ENCODE assay signal across 9 mouse cellular contexts in the genomic region with DNA sequence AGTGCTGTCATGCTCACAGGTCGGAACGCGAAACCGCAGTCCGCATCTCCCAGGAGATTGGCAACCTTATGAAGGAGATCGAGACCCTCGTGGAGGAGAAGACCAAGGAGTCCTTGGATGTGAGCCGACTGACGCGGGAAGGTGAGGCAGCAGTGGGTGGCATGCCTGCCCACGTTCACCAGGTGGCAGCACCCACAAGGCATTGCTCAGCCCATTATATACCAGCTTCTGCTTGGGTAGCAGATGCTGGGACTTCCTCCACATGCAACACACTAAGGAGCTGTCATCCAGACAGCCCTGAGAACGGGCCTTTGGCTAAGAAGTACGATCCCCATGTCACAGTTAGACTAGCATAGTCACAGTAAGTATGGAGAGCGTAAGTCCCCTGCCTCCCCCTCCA. TPM values are rescaled to one million over a fixed set of nuclear protein-coding genes. Genes with fewer than 3 reads are reported as not detected.
A peak's percentile ranks its signal among the peaks of the same experiment; 100 is the strongest.
DNase-seq lines count a peak whose midpoint lies in the region; ATAC-seq and TF ChIP-seq lines count a peak whose summit lies in the region.
"Had no signal": no experiment of that assay in that cellular context is flagged by ENCODE, and none has a peak within 500 bp of the region (broad histone marks: within the 10 kb centered on the region; RNA-seq: fewer than 3 reads in every experiment).

No protein-coding gene starts in this region.

- peaks cover 8% of the 10 kb centered on the region for H3K36me3 ChIP-seq in liver, postnatal 0 days (replicated peaks; ENCODE audit: insufficient read depth, low read length)
- no peaks in the 10 kb centered on the region for H3K36me3 ChIP-seq in small intestine, adult 2 months (ENCODE audit: control insufficient read depth, insufficient read depth, low read length)
- peaks cover 73% of the 10 kb centered on the region for H3K36me3 ChIP-seq in neural tube, embryonic 15.5 days

- peak; percentile 61 for TF ChIP-seq CTCF in liver, postnatal 0 days (IDR thresholded peaks at IDR 0.05; ENCODE audit: low read depth)
- TF ChIP-seq CTCF in small intestine, adult 2 months (IDR thresholded peaks at IDR 0.05; ENCODE audit: extremely low read depth, insufficient read length, insufficient replicate concordance, low read depth, low read length): peak; percentile 32; the same call in 1 of the 2 replicates

- no peak for TF ChIP-seq EP300 in liver, postnatal 0 days (IDR thresholded peaks at IDR 0.05; ENCODE audit: low read depth)

- H3K9me3 ChIP-seq in liver, postnatal 0 days (ENCODE audit: low read length): no peaks in the 10 kb centered on the region
- H3K9me3 ChIP-seq in neural tube, embryonic 15.5 days (replicated peaks): no peaks in the 10 kb centered on the region

- 84% methylated on average over 14 of the region's 14 CpGs for WGBS in liver, postnatal 0 days (ENCODE audit: insufficient replicate concordance)
- 82% methylated on average over 14 of the region's 14 CpGs for WGBS in small intestine, adult 2 months
- 88% methylated on average over 14 of the region's 14 CpGs for WGBS in neural tube, embryonic 15.5 days

- no peaks in the 10 kb centered on the region for H3K27me3 ChIP-seq in liver, postnatal 0 days (ENCODE audit: insufficient read depth, low read length)
- H3K27me3 ChIP-seq in small intestine, adult 2 months (ENCODE audit: control insufficient read depth, insufficient read depth, low read length): no peaks in the 10 kb centered on the region
- no peaks in the 10 kb centered on the region for H3K27me3 ChIP-seq in neural tube, embryonic 15.5 days (replicated peaks)

- no peak for ATAC-seq in liver, postnatal 0 days
- ATAC-seq in erythroid progenitor cell, adult 5-6 weeks (replicated peaks; ENCODE audit: low FRiP score, poor library complexity, severe bottlenecking): no peak
- no peak for ATAC-seq in neural tube, embryonic 15.5 days (ENCODE audit: low FRiP score)

- no peak overlapping the region for H3K27ac ChIP-seq in liver, postnatal 0 days (ENCODE audit: low read depth)
- no peak overlapping the region for H3K27ac ChIP-seq in small intestine, adult 2 months (ENCODE audit: insufficient read depth, low read depth, low read length)
- no peak overlapping the region for H3K27ac ChIP-seq in neural tube, embryonic 15.5 days (replicated peaks)

- H3K4me3 ChIP-seq in liver, postnatal 0 days (ENCODE audit: low read depth, low read length): no peak overlapping the region
- no peak overlapping the region for H3K4me3 ChIP-seq in small intestine, adult 2 months (ENCODE audit: low read depth, low read length)
- no peak overlapping the region for H3K4me3 ChIP-seq in neural tube, embryonic 15.5 days (replicated peaks)

- H3K4me1 ChIP-seq in liver, postnatal 0 days (ENCODE audit: insufficient read depth): no peaks in the 10 kb centered on the region
- no peaks in the 10 kb centered on the region; the same call in 1 of the 2 replicates for H3K4me1 ChIP-seq in small intestine, adult 2 months (ENCODE audit: control insufficient read depth, insufficient read depth, insufficient read length, low read length)
- peaks cover 6% of the 10 kb centered on the region; the same call in 1 of the 2 replicates for H3K4me1 ChIP-seq in neural tube, embryonic 15.5 days

- H3K9ac ChIP-seq in liver, postnatal 0 days (replicated peaks): no peak overlapping the region
- no peak overlapping the region for H3K9ac ChIP-seq in neural tube, embryonic 15.5 days (replicated peaks)

- no peak for TF ChIP-seq POLR2A in small intestine, adult 2 months (IDR thresholded peaks at IDR 0.05; ENCODE audit: low read depth, low read length)

- peak; percentile 38 for DNase-seq in adrenal gland, postnatal 10 days
- no peak for DNase-seq in adrenal gland, postnatal 4 days (ENCODE audit: low spot score in 2 of 2)
- DNase-seq in liver, postnatal 0 days: no peak
- no peak for DNase-seq in liver
- DNase-seq in layer of hippocampus, postnatal 10 days (ENCODE audit: low spot score in 2 of 2): peak; percentile 53 to 66

- no peak overlapping the region for H3K4me2 ChIP-seq in liver, postnatal 0 days (ENCODE audit: low read depth, low read length)
- H3K4me2 ChIP-seq in neural tube, embryonic 15.5 days: no peak overlapping the region

RNA-seq across cellular contexts. Expression of gene P3h1, which starts 8.9 kb away (rescaled TPM):
- total RNA-seq in adrenal gland, postnatal 10 days (2021): 10 to 100 TPM; 26.2 to 29.3 TPM
- total RNA-seq in adrenal gland, postnatal 4 days (2021): 10 to 100 TPM; 37.7 to 38.1 TPM
- 11.8 and 12.1 TPM in 2 replicates for polyA plus RNA-seq in liver, postnatal 0 days (2015; fragmentation: Nextera tagmentation; extraction: Ambion mirVana)
- total RNA-seq in layer of hippocampus, postnatal 10 days (2021): 10 to 100 TPM in 1 of 2 experiments, 1 to 10 TPM in 1; 10.0 to 10.3 TPM
- polyA plus RNA-seq in small intestine, adult 2 months (2012; rRNA removed): 4.4 and 6.3 TPM in 2 replicates
- total RNA-seq in erythroid progenitor cell, adult 5-6 weeks (2015; ENCODE audit: low replicate concordance): 0.42 TPM in 1 of 2 replicates, not detected in the other
- 1.8 and 5.6 TPM in 2 replicates for total RNA-seq in erythroid progenitor cell, adult 5-6 weeks (2017; ENCODE audit: low replicate concordance)
- polyA plus RNA-seq in neural tube, embryonic 15.5 days (2015; fragmentation: Nextera tagmentation; extraction: Ambion mirVana): 14.1 and 14.9 TPM in 2 replicates

RNA-seq across cellular contexts. Expression of gene AU022252, which starts 9.2 kb away (rescaled TPM):
- 10 to 100 TPM; 24.9 to 25.6 TPM for total RNA-seq in adrenal gland, postnatal 10 days (2021)
- total RNA-seq in adrenal gland, postnatal 4 days (2021): 10 to 100 TPM; 20.8 to 26.1 TPM
- 26.6 and 27.8 TPM in 2 replicates for polyA plus RNA-seq in liver, postnatal 0 days (2015; fragmentation: Nextera tagmentation; extraction: Ambion mirVana)
- total RNA-seq in layer of hippocampus, postnatal 10 days (2021): 10 to 100 TPM; 32.0 to 39.1 TPM
- 1.9 and 2.0 TPM in 2 replicates for polyA plus RNA-seq in small intestine, adult 2 months (2012; rRNA removed)
- total RNA-seq in erythroid progenitor cell, adult 5-6 weeks (2015; ENCODE audit: low replicate concordance): 1.4 and 2.1 TPM in 2 replicates
- 2.5 and 2.6 TPM in 2 replicates for total RNA-seq in erythroid progenitor cell, adult 5-6 weeks (2017; ENCODE audit: low replicate concordance)
- polyA plus RNA-seq in neural tube, embryonic 15.5 days (2015; fragmentation: Nextera tagmentation; extraction: Ambion mirVana): 26.0 and 29.2 TPM in 2 replicates

RNA-seq across cellular contexts. Expression of gene Cldn19, which starts 13.6 kb away (rescaled TPM):
- under 1 TPM; 0.54 to 0.64 TPM for total RNA-seq in adrenal gland, postnatal 10 days (2021)
- 1 to 10 TPM in 1 of 2 experiments, under 1 TPM in 1; 0.45 to 8.8 TPM for total RNA-seq in adrenal gland, postnatal 4 days (2021)
- not detected in 2 replicates for polyA plus RNA-seq in liver, postnatal 0 days (2015; fragmentation: Nextera tagmentation; extraction: Ambion mirVana)
- 1 to 10 TPM in 1 of 2 experiments, under 1 TPM in 1; 0.41 to 1.1 TPM for total RNA-seq in layer of hippocampus, postnatal 10 days (2021)
- polyA plus RNA-seq in small intestine, adult 2 months (2012; rRNA removed): not detected in 2 replicates
- total RNA-seq in erythroid progenitor cell, adult 5-6 weeks (2015; ENCODE audit: low replicate concordance): not detected in 2 replicates
- not detected in 2 replicates for total RNA-seq in erythroid progenitor cell, adult 5-6 weeks (2017; ENCODE audit: low replicate concordance)
- 0.36 and 0.81 TPM in 2 replicates for polyA plus RNA-seq in neural tube, embryonic 15.5 days (2015; fragmentation: Nextera tagmentation; extraction: Ambion mirVana)
- polyA plus RNA-seq: intestine, embryonic 14.5 days had no signal

RNA-seq across cellular contexts. Expression of gene Tmem269, which starts 23.6 kb away (rescaled TPM):
- under 1 TPM; 0.27 to 0.39 TPM for total RNA-seq in adrenal gland, postnatal 10 days (2021)
- total RNA-seq in adrenal gland, postnatal 4 days (2021): not detected
- not detected in 2 replicates for polyA plus RNA-seq in liver, postnatal 0 days (2015; fragmentation: Nextera tagmentation; extraction: Ambion mirVana)
- total RNA-seq in layer of hippocampus, postnatal 10 days (2021): not detected
- 0.09 TPM in 1 of 2 replicates, not detected in the other for polyA plus RNA-seq in small intestine, adult 2 months (2012; rRNA removed)
- total RNA-seq in erythroid progenitor cell, adult 5-6 weeks (2015; ENCODE audit: low replicate concordance): 2.5 TPM in 1 of 2 replicates, not detected in the other
- total RNA-seq in erythroid progenitor cell, adult 5-6 weeks (2017; ENCODE audit: low replicate concordance): not detected in 2 replicates
- polyA plus RNA-seq in neural tube, embryonic 15.5 days (2015; fragmentation: Nextera tagmentation; extraction: Ambion mirVana): 0.29 and 0.54 TPM in 2 replicates
- polyA plus RNA-seq: intestine, embryonic 14.5 days had no signal

RNA-seq across cellular contexts. Expression of gene Svbp, which starts 46.6 kb away (rescaled TPM):
- total RNA-seq in adrenal gland, postnatal 10 days (2021): 10 to 100 TPM; 24.6 to 27.8 TPM
- total RNA-seq in adrenal gland, postnatal 4 days (2021): 10 to 100 TPM; 33.9 to 38.3 TPM
- 54.8 and 61.3 TPM in 2 replicates for polyA plus RNA-seq in liver, postnatal 0 days (2015; fragmentation: Nextera tagmentation; extraction: Ambion mirVana)
- 10 to 100 TPM; 33.6 to 36.7 TPM for total RNA-seq in layer of hippocampus, postnatal 10 days (2021)
- 10.2 and 17.0 TPM in 2 replicates for polyA plus RNA-seq in small intestine, adult 2 months (2012; rRNA removed)
- 110 and 114 TPM in 2 replicates for total RNA-seq in erythroid progenitor cell, adult 5-6 weeks (2015; ENCODE audit: low replicate concordance)
- 171 and 238 TPM in 2 replicates for total RNA-seq in erythroid progenitor cell, adult 5-6 weeks (2017; ENCODE audit: low replicate concordance)
- polyA plus RNA-seq in neural tube, embryonic 15.5 days (2015; fragmentation: Nextera tagmentation; extraction: Ambion mirVana): 198 and 242 TPM in 2 replicates

Comparison
In these comparisons a context has a peak if more than half of its experiments do, and no peak if none do; other contexts are left out.
1. DNase-seq: peak in adrenal gland, postnatal 10 days (single experiment) and layer of hippocampus, postnatal 10 days (2 of 2); none in adrenal gland, postnatal 4 days (0 of 2), liver, postnatal 0 days (single experiment) and liver (single experiment).
2. RNA of gene AU022252, which starts 9.2 kb away (total RNA-seq): 32.0 to 39.1 TPM in layer of hippocampus, postnatal 10 days, 20.8 to 26.1 TPM in adrenal gland, postnatal 4 days and 24.9 to 25.6 TPM in adrenal gland, postnatal 10 days; 1.4 to 2.6 TPM in erythroid progenitor cell, adult 5-6 weeks; every median in the first group is over 4 times any median in the second.